Mouse (Mus musculus): ENCODE results near the gene Tsr1. TPM values are rescaled to one million over a fixed set of nuclear protein-coding genes. Genes with fewer than 3 reads are reported as not detected.

Gene Tsr1
- polyA plus RNA-seq, 1 experiment from 2014 or later = 28.1 TPM

DNA sequence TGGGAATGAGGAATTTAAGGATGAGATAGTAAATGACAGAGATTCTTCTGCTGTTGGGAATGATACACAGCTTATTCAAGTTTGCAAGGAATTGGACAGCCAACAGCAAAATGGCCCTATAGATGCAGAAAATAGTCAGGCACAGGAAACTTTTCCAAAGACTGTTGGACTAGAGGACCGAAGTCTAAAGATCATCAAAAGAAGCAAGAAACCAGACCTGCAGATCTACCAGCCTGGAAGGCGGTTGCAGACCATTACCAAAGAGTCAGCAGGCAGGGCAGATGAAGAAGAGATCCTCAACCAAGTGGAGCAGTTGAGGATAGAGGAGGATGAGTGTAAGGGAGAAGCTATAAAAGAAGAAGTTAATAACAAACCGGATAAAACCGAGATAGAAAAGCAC, 31.2 kb downstream of the Tsr1 start:
- no peak for ATAC-seq (ENCODE audit: low FRiP score)
- peaks cover 34% of the 10 kb centered on the region for H3K36me3 ChIP-seq
- no peak overlapping the region for H3K4me3 ChIP-seq (replicated peaks)
- H3K4me2 ChIP-seq = no peak overlapping the region
- no peaks in the 10 kb centered on the region for H3K27me3 ChIP-seq (replicated peaks)
- H3K9me3 ChIP-seq (replicated peaks) = no peaks in the 10 kb centered on the region
- peaks cover 20% of the 10 kb centered on the region for H3K4me1 ChIP-seq
- no peak overlapping the region for H3K27ac ChIP-seq (replicated peaks)
- H3K9ac ChIP-seq (replicated peaks) = no peak overlapping the region
- WGBS = 79% methylated on average over 4 of the region's 4 CpGs

- H3K4me1 ChIP-seq = peaks cover 12% of the 10 kb centered on the region
- peaks cover 47% of the 10 kb centered on the region for H3K36me3 ChIP-seq
- no peak overlapping the region for H3K27ac ChIP-seq (replicated peaks)
- WGBS = 91% methylated on average over 7 of the region's 7 CpGs
- no peaks in the 10 kb centered on the region for H3K27me3 ChIP-seq (replicated peaks)
- no peak overlapping the region for H3K9ac ChIP-seq (replicated peaks)
- no peaks in the 10 kb centered on the region for H3K9me3 ChIP-seq (replicated peaks)
- no peak for ATAC-seq (ENCODE audit: low FRiP score)
- no peak overlapping the region for H3K4me3 ChIP-seq (replicated peaks)
- no peak overlapping the region for H3K4me2 ChIP-seq
These were observed 32.5 kb downstream of the Tsr1 start for GRCm38 (mm10) chr11:74930391-74930790.

DNA sequence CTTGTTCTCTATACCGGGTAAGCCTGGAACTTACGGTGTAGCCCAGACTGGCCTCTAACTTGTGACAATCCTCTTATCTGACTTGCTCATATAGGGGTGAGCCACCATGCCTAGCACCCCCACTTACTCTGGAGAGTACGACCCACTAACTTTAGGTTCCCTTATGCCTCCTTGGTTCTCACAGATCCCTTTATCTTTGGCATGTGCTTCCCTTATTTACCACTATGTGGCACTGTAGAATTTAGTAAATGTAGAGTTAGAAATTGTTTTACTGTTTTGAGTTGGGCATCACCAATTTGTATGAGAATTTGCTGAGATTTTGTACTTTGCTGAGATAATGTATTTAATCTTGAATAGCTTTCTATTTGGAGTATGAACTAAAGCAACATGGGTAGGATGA, 48.5 kb downstream of the Tsr1 start:
- H3K27ac ChIP-seq (replicated peaks) = no peak overlapping the region
- no peaks in the 10 kb centered on the region for H3K27me3 ChIP-seq (replicated peaks)
- H3K4me1 ChIP-seq = no peaks in the 10 kb centered on the region
- no peaks in the 10 kb centered on the region for H3K9me3 ChIP-seq (replicated peaks)
- ATAC-seq (ENCODE audit: low FRiP score) = no peak
- no peak overlapping the region for H3K9ac ChIP-seq (replicated peaks)
- H3K4me3 ChIP-seq (replicated peaks) = no peak overlapping the region
- peaks cover 21% of the 10 kb centered on the region for H3K36me3 ChIP-seq
- 77% methylated on average over 3 of the region's 3 CpGs for WGBS
- no peak overlapping the region for H3K4me2 ChIP-seq

GRCm38 (mm10) chr11:74954901-74955300, 57.0 kb downstream of the Tsr1 start:
- Histone ChIP-seq H3K4me3 (replicated peaks) (no peak overlapping the region), H3K9ac (replicated peaks) (no peak overlapping the region), H3K36me3 (peaks cover 4% of the 10 kb centered on the region), H3K27ac (replicated peaks) (no peak overlapping the region), H3K4me1 (no peaks in the 10 kb centered on the region), H3K9me3 (replicated peaks) (no peaks in the 10 kb centered on the region), H3K4me2 (no peak overlapping the region), H3K27me3 (replicated peaks) (no peaks in the 10 kb centered on the region)
- no peak for ATAC-seq (ENCODE audit: low FRiP score)

GRCm38 (mm10) chr11:74956006-74956405, 58.1 kb downstream of the Tsr1 start:
- Histone ChIP-seq H3K36me3 (no peaks in the 10 kb centered on the region; the same call in none of the 2 replicates), H3K9me3 (replicated peaks) (no peaks in the 10 kb centered on the region), H3K4me3 (replicated peaks) (no peak overlapping the region), H3K27me3 (replicated peaks) (no peaks in the 10 kb centered on the region), H3K4me1 (no peaks in the 10 kb centered on the region), H3K27ac (replicated peaks) (no peak overlapping the region), H3K9ac (replicated peaks) (no peak overlapping the region), H3K4me2 (no peak overlapping the region)
- no peak for ATAC-seq (ENCODE audit: low FRiP score)

DNA sequence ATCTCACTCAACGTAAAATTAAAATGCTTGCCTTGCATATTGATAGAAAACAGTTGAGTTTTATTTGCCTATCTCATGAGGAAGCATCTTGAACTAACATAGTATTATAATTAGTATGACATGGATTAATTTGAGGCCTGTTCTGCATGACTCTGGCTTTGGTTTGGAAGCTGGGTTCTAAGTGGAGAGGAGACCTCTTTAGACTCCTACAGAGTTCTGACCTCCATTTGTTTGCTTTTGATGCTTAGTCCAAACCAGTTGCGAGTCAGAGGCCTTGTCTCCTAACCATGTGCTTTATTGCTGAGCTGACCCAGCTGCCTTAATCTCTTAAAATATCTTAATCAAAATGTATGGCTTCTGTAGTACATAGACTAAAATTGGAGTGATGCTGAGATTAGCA, 59.7 kb downstream of the Tsr1 start:
- Histone ChIP-seq H3K4me3 (replicated peaks) (no peak overlapping the region), H3K4me1 (no peaks in the 10 kb centered on the region), H3K9me3 (replicated peaks) (no peaks in the 10 kb centered on the region), H3K27ac (replicated peaks) (no peak overlapping the region), H3K27me3 (replicated peaks) (no peaks in the 10 kb centered on the region), H3K9ac (replicated peaks) (no peak overlapping the region), H3K36me3 (no peaks in the 10 kb centered on the region; the same call in 1 of the 2 replicates), H3K4me2 (no peak overlapping the region)
- ATAC-seq (ENCODE audit: low FRiP score) = no peak
- 89% methylated on average over 2 of the region's 2 CpGs for WGBS

Small RNA genes lying within 50 kb of the gene (microRNA-seq; reads per million reads assigned to microRNA genes)
- 0.69 reads per million for gene Mir6926

Other genes with a start within 250 kb of the Tsr1 start
- 18.9 and 22.4 TPM in 2 replicates for gene Cluh, start 248.6 kb upstream of the Tsr1 start, polyA plus RNA-seq (2015; fragmentation: Nextera tagmentation; extraction: Ambion mirVana)
- 54.9 and 55.3 TPM in 2 replicates for gene Pafah1b1, start 173.4 kb upstream of the Tsr1 start, polyA plus RNA-seq (2015; fragmentation: Nextera tagmentation; extraction: Ambion mirVana)
- gene Mettl16, start 127.2 kb upstream of the Tsr1 start, polyA plus RNA-seq (2015; fragmentation: Nextera tagmentation; extraction: Ambion mirVana) = 45.5 and 53.7 TPM in 2 replicates
- gene Mnt, start 67.2 kb upstream of the Tsr1 start, polyA plus RNA-seq (2015; fragmentation: Nextera tagmentation; extraction: Ambion mirVana) = 7.0 and 7.3 TPM in 2 replicates
- gene Sgsm2, start 1.0 kb upstream of the Tsr1 start, polyA plus RNA-seq (2015; fragmentation: Nextera tagmentation; extraction: Ambion mirVana) = 24.1 and 27.3 TPM in 2 replicates
- gene Smg6, start 27.8 kb downstream of the Tsr1 start, polyA plus RNA-seq (2015; fragmentation: Nextera tagmentation; extraction: Ambion mirVana) = 13.3 and 14.3 TPM in 2 replicates
- gene Srr, start 27.9 kb downstream of the Tsr1 start, polyA plus RNA-seq (2015; fragmentation: Nextera tagmentation; extraction: Ambion mirVana) = 38.0 and 38.1 TPM in 2 replicates

Data from neural tube, embryonic 15.5 days (tissue).